Mouse (Mus musculus) intestine, embryonic 15.5 days (tissue): ENCODE results near the gene Il23a. TPM values are rescaled to one million over a fixed set of nuclear protein-coding genes. Genes with fewer than 3 reads are reported as not detected.
"Not testable (repeated sequence)": the region's sequence is repeated elsewhere in the genome, so short reads cannot be mapped to it uniquely, and the experiment has no call there.

Experiments used
- ATAC-seq: fragments of 200-750 bp; cut with Nextera tagmentation; 2 replicates; pipeline ENCODE4 v1.8.0; 2017; ENCODE audit warnings: moderate TSS enrichment, moderate library complexity
- H3K27ac ChIP-seq: fragments of 300-500 bp; sonication (generic); 2 replicates; pipeline ENCODE4 v1.5.1; 2015; ENCODE audit warnings: mild to moderate bottlenecking, inconsistent platforms
- H3K27me3 ChIP-seq: fragments of 300-500 bp; sonication (generic); replicated peaks from 2 replicates; pipeline ENCODE4 v1.6.1; 2015; ENCODE audit warnings: inconsistent platforms
- H3K36me3 ChIP-seq: fragments of 300-500 bp; sonication (generic); 2 replicates; pipeline ENCODE4 v1.6.1; 2015; ENCODE audit warnings: inconsistent platforms
- H3K4me1 ChIP-seq: fragments of 300-500 bp; sonication (generic); replicated peaks from 2 replicates; pipeline ENCODE4 v1.6.1; 2015; ENCODE audit warnings: inconsistent platforms
- H3K4me2 ChIP-seq: fragments of 300-500 bp; sonication (generic); replicated peaks from 2 replicates; pipeline ENCODE4 v1.6.1; 2015; ENCODE audit warnings: mild to moderate bottlenecking, inconsistent platforms
- H3K4me3 ChIP-seq: fragments of 300-500 bp; sonication (generic); replicated peaks from 2 replicates; pipeline ENCODE4 v1.5.1; 2015; ENCODE audit warnings: inconsistent platforms
- H3K9ac ChIP-seq: fragments of 300-500 bp; sonication (generic); 2 replicates; pipeline ENCODE4 v1.6.1; 2015; ENCODE audit warnings: inconsistent platforms
- H3K9me3 ChIP-seq: fragments of 300-500 bp; sonication (generic); 2 replicates; pipeline ENCODE4 v1.6.1; 2016; ENCODE audit warnings: inconsistent platforms
- WGBS: fragments of 180-500 bp; shearing (Covaris S2); methylation state at CpG from one replicate; pipeline ENCODE4 v1.1.7; 2015; 5-methylcytosine and 5-hydroxymethylcytosine counted together
- polyA plus RNA-seq: library from polyadenylated mRNA; unstranded; fragments of >200 nt; fragmentation: Nextera tagmentation; extraction: Ambion mirVana; gene quantifications from 2 replicates; pipeline ENCODE4 v1.2.1, GENCODE M21; 2015

Il23a gene
- polyA plus RNA-seq, 1 experiment from 2014 or later = 0.31 TPM

DNA sequence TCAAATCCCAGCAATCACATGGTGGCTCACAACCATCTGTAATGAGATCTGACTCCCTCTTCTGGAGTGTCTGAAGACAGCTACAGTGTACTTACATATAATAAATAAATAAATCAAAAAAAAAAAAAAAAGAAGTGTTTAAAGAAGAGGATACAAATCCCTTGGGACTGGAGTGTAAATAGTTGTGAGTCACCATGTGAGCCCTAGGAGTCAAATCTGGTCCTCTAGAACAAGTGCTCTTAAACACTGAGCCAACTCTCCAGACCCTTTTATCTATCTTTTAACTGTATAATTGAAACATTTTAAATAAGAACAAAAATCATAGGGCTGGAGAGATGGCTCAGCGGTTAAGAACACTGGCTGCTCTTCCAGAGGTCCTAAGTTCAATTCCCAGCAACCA, 23.2 kb downstream of the Il23a start:
- not testable (repeated sequence) for H3K4me3 ChIP-seq, H3K4me2 ChIP-seq, H3K36me3 ChIP-seq, H3K27ac ChIP-seq, H3K9me3 ChIP-seq, ATAC-seq, H3K9ac ChIP-seq, H3K27me3 ChIP-seq, H3K4me1 ChIP-seq
- 94% methylated on average over 1 of the region's 1 CpGs for WGBS

- H3K4me3 ChIP-seq, H3K36me3 ChIP-seq, H3K4me2 ChIP-seq, H3K27ac ChIP-seq, H3K4me1 ChIP-seq, ATAC-seq, H3K9ac ChIP-seq, H3K9me3 ChIP-seq, H3K27me3 ChIP-seq: not testable (repeated sequence)
- 88% methylated on average over 6 of the region's 7 CpGs for WGBS
These were observed 25.6 kb downstream of the Il23a start for GRCm38 (mm10) chr10:128272819-128273439.

GRCm38 (mm10) chr10:128271883-128272282, 26.7 kb downstream of the Il23a start:
- H3K4me3 ChIP-seq = no peak overlapping the region
- H3K9ac ChIP-seq = no peak overlapping the region

GRCm38 (mm10) chr10:128270866-128271265, 27.7 kb downstream of the Il23a start:
- WGBS = 40% methylated on average over 7 of the region's 7 CpGs
- Histone ChIP-seq H3K4me1 (peaks cover 3% of the 10 kb centered on the region; the same call in 1 of the 2 replicates), H3K36me3 (no peaks in the 10 kb centered on the region), H3K9ac (peak overlapping the region; percentile 65), H3K4me3 (peak overlapping the region; percentile 60), H3K9me3 (no peaks in the 10 kb centered on the region), H3K27me3 (no peaks in the 10 kb centered on the region), H3K27ac (peak overlapping the region; percentile 64), H3K4me2 (peak overlapping the region; percentile 68)
- no peak for ATAC-seq

More at GRCm38 (mm10) chr10:128271883-128272282, 26.7 kb downstream of the Il23a start:
- no peaks in the 10 kb centered on the region for H3K9me3 ChIP-seq
- H3K36me3 ChIP-seq = peaks cover 4% of the 10 kb centered on the region; the same call in 1 of the 2 replicates
- no peak overlapping the region for H3K4me2 ChIP-seq
- WGBS = 59% methylated on average over 2 of the region's 2 CpGs
- no peak overlapping the region for H3K27ac ChIP-seq
- peaks cover 3% of the 10 kb centered on the region; the same call in 1 of the 2 replicates for H3K4me1 ChIP-seq
- no peak for ATAC-seq
- H3K27me3 ChIP-seq = no peaks in the 10 kb centered on the region

DNA sequence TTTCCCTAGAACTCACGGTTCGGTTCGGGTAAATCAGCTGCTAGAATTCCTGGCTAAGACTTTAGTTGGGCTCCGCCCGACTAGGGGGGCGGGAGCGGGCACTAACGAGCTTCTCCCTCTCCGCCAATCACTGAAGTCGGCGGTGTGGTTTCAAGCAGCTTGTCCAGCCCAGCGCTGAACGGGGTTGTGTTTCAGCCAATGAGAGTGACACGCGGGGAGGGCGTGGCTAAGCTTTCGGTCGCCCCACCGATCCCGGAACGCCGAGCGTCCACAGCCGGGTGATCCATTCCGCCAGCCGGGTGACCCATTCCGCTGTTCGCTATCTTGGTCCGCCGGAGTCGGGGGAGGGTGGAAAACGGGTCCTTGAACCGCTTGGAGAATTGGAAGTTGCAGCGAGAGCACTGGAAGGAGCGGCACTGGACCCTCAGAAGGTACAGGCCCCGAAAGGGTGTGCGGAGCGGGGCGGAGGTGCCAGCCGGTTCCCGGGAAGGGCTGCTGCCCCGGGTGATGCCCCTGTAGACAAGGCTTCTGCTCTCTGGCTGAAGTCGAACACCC, 28.2 kb downstream of the Il23a start, which contains the start of gene Stat2:
TSS of gene Stat2 (plus strand) at position 273 of the 555 bp plus-strand sequence.
- Histone ChIP-seq H3K4me1 (peaks cover 3% of the 10 kb centered on the region; the same call in 1 of the 2 replicates), H3K36me3 (no peaks in the 10 kb centered on the region), H3K27ac (peak within 1 kb of the TSS; percentile 64), H3K27me3 (no peaks in the 10 kb centered on the region), H3K4me2 (peak within 1 kb of the TSS; percentile 68), H3K9me3 (no peaks in the 10 kb centered on the region), H3K4me3 (peak within 1 kb of the TSS; percentile 60), H3K9ac (peak within 1 kb of the TSS; percentile 65)
- ATAC-seq = peak; percentile 99
- WGBS = under 1% methylated on average over 43 of the region's 43 CpGs

DNA sequence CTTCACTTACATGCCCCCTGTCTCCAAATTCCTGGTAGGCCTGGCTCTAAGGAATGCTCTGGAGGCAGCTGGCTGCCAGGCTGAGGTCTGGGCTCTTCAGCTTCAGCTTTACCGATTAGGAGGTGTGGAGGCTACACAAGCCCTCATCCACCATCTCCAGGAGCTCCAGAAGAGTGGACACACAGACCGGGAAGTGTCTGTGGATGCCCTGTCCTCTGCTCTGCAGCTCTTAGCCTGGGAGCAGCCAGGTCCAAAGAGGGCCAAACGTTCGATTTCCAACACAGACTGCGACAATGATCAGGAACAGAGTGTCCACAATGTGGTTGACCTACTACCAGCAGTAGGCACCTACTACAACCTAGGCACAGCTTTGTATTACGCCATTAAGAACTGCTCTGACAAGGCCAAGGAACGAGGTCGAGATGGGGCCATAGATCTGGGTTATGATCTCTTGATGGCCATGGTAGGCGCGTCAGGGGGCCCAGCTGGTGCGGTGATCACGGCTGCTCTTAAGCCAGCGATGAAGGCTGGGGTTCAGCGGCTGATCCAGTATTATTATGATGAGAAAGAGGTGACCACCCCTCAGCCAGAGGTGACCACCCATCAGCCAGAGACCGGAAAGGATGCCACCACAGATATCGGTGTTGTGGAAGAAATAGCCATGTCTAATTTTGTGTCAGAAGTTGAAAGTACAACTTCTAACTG, 29.2 kb downstream of the Il23a start:
- no peak for ATAC-seq
- H3K27me3 ChIP-seq = no peaks in the 10 kb centered on the region
- no peak overlapping the region for H3K4me2 ChIP-seq
- H3K4me3 ChIP-seq = no peak overlapping the region
- no peak overlapping the region for H3K9ac ChIP-seq
- no peaks in the 10 kb centered on the region for H3K9me3 ChIP-seq
- 86% methylated on average over 16 of the region's 16 CpGs for WGBS
- H3K36me3 ChIP-seq = no peaks in the 10 kb centered on the region
- H3K4me1 ChIP-seq = peaks cover 3% of the 10 kb centered on the region; the same call in 1 of the 2 replicates
- H3K27ac ChIP-seq = no peak overlapping the region

DNA sequence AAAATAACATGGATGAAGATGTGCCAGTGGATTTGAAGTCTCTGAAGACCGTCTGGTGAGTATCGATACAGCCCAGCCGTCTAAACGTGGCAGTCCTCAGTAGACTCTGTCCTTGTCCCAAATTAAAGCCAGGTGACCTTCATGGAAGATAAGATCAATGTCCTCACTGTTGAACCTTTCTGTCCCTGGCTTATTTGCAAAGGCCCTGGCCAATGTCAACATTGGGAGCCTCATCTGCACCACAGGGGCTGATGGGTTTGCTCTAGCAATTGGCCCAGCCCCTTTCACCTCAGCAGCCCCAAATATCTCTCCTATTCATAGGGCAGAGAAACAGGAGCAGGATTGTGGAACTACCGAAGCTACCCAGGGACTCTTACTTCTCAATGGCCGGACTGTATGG, 30.2 kb downstream of the Il23a start, which contains the start of gene Apof:
TSS of gene Apof (plus strand) at position 301 of the 400 bp plus-strand sequence.
- Histone ChIP-seq H3K4me1 (peaks cover 3% of the 10 kb centered on the region; the same call in 1 of the 2 replicates), H3K4me2 (no peak within 1 kb of the TSS), H3K36me3 (no peaks in the 10 kb centered on the region), H3K9ac (no peak within 1 kb of the TSS), H3K27ac (no peak within 1 kb of the TSS), H3K4me3 (no peak within 1 kb of the TSS), H3K27me3 (no peaks in the 10 kb centered on the region), H3K9me3 (no peaks in the 10 kb centered on the region)
- ATAC-seq = no peak
- WGBS = 67% methylated on average over 6 of the region's 6 CpGs

- Histone ChIP-seq H3K36me3 (no peaks in the 10 kb centered on the region), H3K27me3 (no peaks in the 10 kb centered on the region), H3K27ac (no peak overlapping the region), H3K4me1 (no peaks in the 10 kb centered on the region), H3K4me3 (no peak overlapping the region), H3K9me3 (no peaks in the 10 kb centered on the region), H3K4me2 (no peak overlapping the region), H3K9ac (no peak overlapping the region)
- WGBS = 77% methylated on average over 6 of the region's 6 CpGs
- ATAC-seq = no peak
These were observed 34.9 kb downstream of the Il23a start for GRCm38 (mm10) chr10:128263393-128264310.

DNA sequence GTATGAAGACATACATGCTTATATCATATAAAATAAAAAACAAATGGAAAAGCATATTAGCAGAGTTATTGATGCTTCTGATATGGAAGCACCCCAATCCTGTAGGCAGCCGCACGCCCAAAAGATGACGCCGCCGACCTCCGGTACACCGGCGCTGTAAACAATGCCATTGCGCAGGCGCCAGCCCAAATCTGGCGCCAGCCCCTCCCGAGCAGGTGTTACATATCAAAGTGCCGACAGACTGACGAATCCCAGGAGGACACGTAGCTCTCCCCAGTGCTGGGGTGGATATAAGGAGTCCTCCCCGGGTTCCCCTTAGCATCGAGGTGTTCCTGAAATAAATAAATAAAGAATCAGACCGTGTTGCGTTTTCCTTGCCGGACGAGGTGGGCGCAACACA, 36.3 kb downstream of the Il23a start:
- H3K4me3 ChIP-seq = no peak overlapping the region
- H3K27ac ChIP-seq = no peak overlapping the region
- no peaks in the 10 kb centered on the region for H3K36me3 ChIP-seq
- H3K9me3 ChIP-seq = no peaks in the 10 kb centered on the region
- no peaks in the 10 kb centered on the region for H3K27me3 ChIP-seq
- no peak overlapping the region for H3K4me2 ChIP-seq
- H3K4me1 ChIP-seq = no peaks in the 10 kb centered on the region
- ATAC-seq = no peak
- H3K9ac ChIP-seq = no peak overlapping the region
- 76% methylated on average over 22 of the region's 22 CpGs for WGBS

- 73% methylated on average over 7 of the region's 7 CpGs for WGBS
- not testable (repeated sequence) for H3K36me3 ChIP-seq, ATAC-seq, H3K27ac ChIP-seq, H3K4me1 ChIP-seq, H3K9ac ChIP-seq, H3K27me3 ChIP-seq, H3K4me2 ChIP-seq, H3K4me3 ChIP-seq, H3K9me3 ChIP-seq
These were observed 38.2 kb downstream of the Il23a start for GRCm38 (mm10) chr10:128260376-128260775.

- no peaks in the 10 kb centered on the region for H3K27me3 ChIP-seq
- no peak overlapping the region for H3K4me2 ChIP-seq
- H3K9me3 ChIP-seq = no peaks in the 10 kb centered on the region
- no peak overlapping the region for H3K27ac ChIP-seq
- no peaks in the 10 kb centered on the region for H3K4me1 ChIP-seq
- 91% methylated on average over 5 of the region's 5 CpGs for WGBS
- no peaks in the 10 kb centered on the region for H3K36me3 ChIP-seq
- no peak overlapping the region for H3K4me3 ChIP-seq
- no peak overlapping the region for H3K9ac ChIP-seq
- ATAC-seq = no peak
These were observed 38.6 kb downstream of the Il23a start for GRCm38 (mm10) chr10:128259946-128260345.

DNA sequence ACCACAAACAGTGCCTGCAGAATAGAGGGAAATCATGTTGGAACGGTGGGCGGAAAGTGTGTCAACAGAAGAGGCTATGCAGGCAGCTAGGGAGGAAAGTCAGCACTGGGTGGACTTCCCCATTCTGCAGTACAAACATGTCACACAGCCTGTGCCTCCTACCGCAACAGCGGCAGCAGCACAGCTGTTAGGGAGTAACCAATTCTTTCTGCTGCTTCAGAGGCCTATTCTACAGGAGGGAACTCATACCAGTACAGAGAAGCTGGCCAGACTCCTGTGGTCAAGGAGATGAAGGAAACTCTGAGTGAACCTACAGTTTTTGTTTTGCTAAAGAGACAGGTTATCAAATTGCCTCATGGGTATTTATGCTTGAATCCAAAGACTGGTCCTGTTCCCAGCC, 39.6 kb downstream of the Il23a start:
- no peak for ATAC-seq

More for the DNA sequence above, 39.6 kb downstream of the Il23a start:
- Histone ChIP-seq H3K27me3 (no peaks in the 10 kb centered on the region), H3K4me3 (no peak overlapping the region), H3K4me2 (no peak overlapping the region), H3K36me3 (no peaks in the 10 kb centered on the region), H3K9me3 (no peaks in the 10 kb centered on the region), H3K27ac (no peak overlapping the region), H3K9ac (no peak overlapping the region), H3K4me1 (no peaks in the 10 kb centered on the region)
- 65% methylated on average over 4 of the region's 4 CpGs for WGBS
